Mouse (Mus musculus): Measurements from ENCODE around the gene Sema5a. TPM values are rescaled to one million over a fixed set of nuclear protein-coding genes. Genes with fewer than 3 reads are reported as not detected.

The Sema5a gene
- total and polyA plus RNA-seq, 3 experiments = 0.17 to 0.27 (median 0.17) TPM

DNA sequence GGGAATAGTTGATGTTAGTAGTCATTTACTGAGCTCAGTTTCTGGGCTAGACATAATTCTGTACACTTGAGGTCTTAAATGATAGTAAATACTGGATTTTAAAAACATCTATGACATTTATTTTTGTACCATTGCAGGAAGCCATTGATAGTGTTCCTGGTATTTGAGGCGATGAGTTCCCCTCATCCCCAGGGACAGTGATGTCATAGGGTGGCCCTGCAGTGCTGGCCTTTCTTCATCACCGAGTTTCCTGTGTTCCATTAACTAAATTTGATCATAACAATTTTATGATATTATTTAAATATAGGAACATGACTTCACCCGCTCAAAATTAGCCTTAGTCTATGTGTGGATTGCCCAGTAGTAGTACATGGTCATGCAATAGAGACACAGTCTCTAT, 41.7 kb downstream of the Sema5a start:
- Histone ChIP-seq H3K4me3 (replicated peaks in 1 of 3; ENCODE audit: low read depth in 2 of 3, low read length in 2 of 3, poor library complexity in 1 of 3) (no peak overlapping the region), H3K9me3 (replicated peaks; ENCODE audit: low read length) (no peaks in the 10 kb centered on the region), H3K9ac (ENCODE audit: insufficient read depth, low read depth) (no peak overlapping the region), H3K27me3 (replicated peaks) (no peaks in the 10 kb centered on the region), H3K36me3 (replicated peaks in 1 of 2; ENCODE audit: control insufficient read depth in 1 of 2, insufficient read depth in 1 of 2, low read length in 1 of 2) (no peaks in the 10 kb centered on the region), H3K4me2 (ENCODE audit: insufficient read depth, low read depth, poor library complexity, severe bottlenecking) (no peak overlapping the region), H3K79me2 (replicated peaks; ENCODE audit: control insufficient read depth, extremely low read depth, insufficient read depth, poor library complexity, severe bottlenecking) (no peaks in the 10 kb centered on the region), H3K4me1 (ENCODE audit: control insufficient read depth in 1 of 2, insufficient read depth in 2 of 2) (no peaks in the 10 kb centered on the region), H3K27ac (ENCODE audit: insufficient read depth, low read depth) (no peak overlapping the region)
- in situ Hi-C loops (cut with MboI; ENCODE audit: low pct_ligation_motif_present, low pct_unique_long_range_greater_than_20kb, low sequenced_read_pairs) (no loop called here), dilution Hi-C loops (cut with MboI; ENCODE audit: extremely low pct_ligation_motif_present, extremely low pct_unique_long_range_greater_than_20kb, low sequenced_read_pairs) (no loop called here)
- DNase-seq (ENCODE audit: extremely low read depth) = no peak
- no peak for TF ChIP-seq CHD2 (IDR thresholded peaks at IDR 0.05; ENCODE audit: low read length)
- no peak for TF ChIP-seq MAZ (IDR thresholded peaks at IDR 0.05; ENCODE audit: low read depth, low read length)
- TF ChIP-seq BHLHE40 (IDR thresholded peaks at IDR 0.05; ENCODE audit: low read depth, low read length) = no peak
- TF ChIP-seq ZMIZ1 (IDR thresholded peaks at IDR 0.05; ENCODE audit: low read depth, low read length) = no peak
- TF ChIP-seq PAX5 (IDR thresholded peaks at IDR 0.05; ENCODE audit: low read length) = no peak
- no peak for TF ChIP-seq HCFC1 (IDR thresholded peaks at IDR 0.05; ENCODE audit: low read depth, low read length)

DNA sequence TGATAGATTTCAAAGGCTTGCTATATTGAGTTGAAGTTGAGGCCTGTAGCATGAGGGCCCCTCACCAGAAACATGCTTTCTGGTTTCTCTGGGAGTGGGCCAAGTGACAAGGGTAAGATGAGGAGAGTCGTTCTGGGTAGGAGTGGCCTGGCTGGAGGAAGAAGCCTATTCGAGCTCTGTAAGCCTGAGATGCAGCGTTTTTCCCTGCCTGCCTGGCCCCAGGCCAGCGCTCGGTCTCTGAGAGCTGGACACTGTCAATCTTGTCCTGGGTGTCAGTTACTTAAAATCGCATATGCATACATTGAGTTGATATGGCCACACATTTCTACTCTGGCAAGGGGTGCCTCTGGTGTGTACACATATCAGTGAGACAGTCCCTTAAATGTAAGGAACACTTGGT, 43.9 kb downstream of the Sema5a start:
- Histone ChIP-seq H3K9ac (ENCODE audit: insufficient read depth, low read depth) (no peak overlapping the region), H3K4me1 (ENCODE audit: control insufficient read depth in 1 of 2, insufficient read depth in 2 of 2) (no peaks in the 10 kb centered on the region), H3K79me2 (replicated peaks; ENCODE audit: control insufficient read depth, extremely low read depth, insufficient read depth, poor library complexity, severe bottlenecking) (no peaks in the 10 kb centered on the region), H3K9me3 (replicated peaks; ENCODE audit: low read length) (no peaks in the 10 kb centered on the region), H3K4me2 (ENCODE audit: insufficient read depth, low read depth, poor library complexity, severe bottlenecking) (no peak overlapping the region), H3K4me3 (replicated peaks in 1 of 3; ENCODE audit: low read depth in 2 of 3, low read length in 2 of 3, poor library complexity in 1 of 3) (no peak overlapping the region), H3K27ac (ENCODE audit: insufficient read depth, low read depth) (no peak overlapping the region), H3K27me3 (replicated peaks) (no peaks in the 10 kb centered on the region), H3K36me3 (replicated peaks in 1 of 2; ENCODE audit: control insufficient read depth in 1 of 2, insufficient read depth in 1 of 2, low read length in 1 of 2) (no peaks in the 10 kb centered on the region)
- in situ Hi-C loops (cut with MboI; ENCODE audit: low pct_ligation_motif_present, low pct_unique_long_range_greater_than_20kb, low sequenced_read_pairs) = no loop called here
- DNase-seq (ENCODE audit: extremely low read depth) = no peak
- dilution Hi-C loops (cut with MboI; ENCODE audit: extremely low pct_ligation_motif_present, extremely low pct_unique_long_range_greater_than_20kb, low sequenced_read_pairs) = no loop called here
- no peak for TF ChIP-seq IRF4 (IDR thresholded peaks at IDR 0.05; ENCODE audit: low read depth, low read length)
- no peak for TF ChIP-seq CHD1 (IDR thresholded peaks at IDR 0.05; ENCODE audit: low read depth, low read length)
- no peak for TF ChIP-seq BHLHE40 (IDR thresholded peaks at IDR 0.05; ENCODE audit: low read depth, low read length)
- TF ChIP-seq PAX5 (IDR thresholded peaks at IDR 0.05; ENCODE audit: low read length) = no peak
- TF ChIP-seq ZMIZ1 (IDR thresholded peaks at IDR 0.05; ENCODE audit: low read depth, low read length) = no peak
- TF ChIP-seq ELF1 (IDR thresholded peaks at IDR 0.05; ENCODE audit: low read depth, low read length) = no peak
- TF ChIP-seq KAT2A (IDR thresholded peaks at IDR 0.05; ENCODE audit: insufficient replicate concordance, low read length) = no peak
- TF ChIP-seq UBTF (IDR thresholded peaks at IDR 0.05; ENCODE audit: low read depth, low read length) = no peak
- no peak for TF ChIP-seq ZNF384 (IDR thresholded peaks at IDR 0.05; ENCODE audit: low read depth, low read length)
- no peak for TF ChIP-seq MAZ (IDR thresholded peaks at IDR 0.05; ENCODE audit: low read depth, low read length)

DNA sequence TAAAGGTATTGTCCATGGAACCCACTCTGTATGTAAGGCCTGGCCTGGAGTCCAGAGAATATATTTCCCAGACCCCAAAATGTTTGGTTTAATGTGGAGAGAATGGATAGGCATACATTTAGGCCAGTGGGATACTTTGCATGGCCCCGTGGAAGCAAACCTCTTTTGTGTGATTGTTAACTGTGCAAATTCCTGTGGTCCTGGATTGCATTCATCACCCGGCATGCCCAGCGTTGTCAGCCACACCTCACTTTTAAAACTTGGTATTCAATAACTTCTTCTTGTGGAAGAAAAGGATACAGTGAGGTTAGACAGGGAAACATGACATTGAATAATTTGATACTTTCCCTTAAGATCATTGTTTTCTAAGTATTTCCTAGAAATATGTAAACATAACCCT, 46.4 kb downstream of the Sema5a start:
- Histone ChIP-seq H3K9me3 (replicated peaks; ENCODE audit: low read length) (no peaks in the 10 kb centered on the region), H3K4me1 (ENCODE audit: control insufficient read depth in 1 of 2, insufficient read depth in 2 of 2) (no peaks in the 10 kb centered on the region), H3K9ac (ENCODE audit: insufficient read depth, low read depth) (no peak overlapping the region), H3K4me3 (replicated peaks in 1 of 3; ENCODE audit: low read depth in 2 of 3, low read length in 2 of 3, poor library complexity in 1 of 3) (no peak overlapping the region), H3K36me3 (replicated peaks in 1 of 2; ENCODE audit: control insufficient read depth in 1 of 2, insufficient read depth in 1 of 2, low read length in 1 of 2) (no peaks in the 10 kb centered on the region), H3K4me2 (ENCODE audit: insufficient read depth, low read depth, poor library complexity, severe bottlenecking) (no peak overlapping the region), H3K27ac (ENCODE audit: insufficient read depth, low read depth) (no peak overlapping the region), H3K27me3 (replicated peaks) (no peaks in the 10 kb centered on the region), H3K79me2 (replicated peaks; ENCODE audit: control insufficient read depth, extremely low read depth, insufficient read depth, poor library complexity, severe bottlenecking) (no peaks in the 10 kb centered on the region)
- dilution Hi-C loops (cut with MboI; ENCODE audit: extremely low pct_ligation_motif_present, extremely low pct_unique_long_range_greater_than_20kb, low sequenced_read_pairs) (no loop called here), in situ Hi-C loops (cut with MboI; ENCODE audit: low pct_ligation_motif_present, low pct_unique_long_range_greater_than_20kb, low sequenced_read_pairs) (no loop called here)
- TF ChIP-seq KAT2A (IDR thresholded peaks at IDR 0.05; ENCODE audit: insufficient replicate concordance, low read length) (no peak), USF2 (conservative IDR thresholded peaks at IDR 0.05; ENCODE audit: low read depth, low read length) (no peak), MAFK (IDR thresholded peaks at IDR 0.05; ENCODE audit: insufficient replicate concordance, low read length) (no peak), ELF1 (IDR thresholded peaks at IDR 0.05; ENCODE audit: low read depth, low read length) (no peak), E2F4 (IDR thresholded peaks at IDR 0.05; ENCODE audit: insufficient replicate concordance, low read depth, low read length) (no peak), NRF1 (IDR thresholded peaks at IDR 0.05; ENCODE audit: low read depth, low read length) (no peak), USF1 (IDR thresholded peaks at IDR 0.05; ENCODE audit: low read depth, low read length) (no peak), MYC (IDR thresholded peaks at IDR 0.05; ENCODE audit: low read depth, low read length) (no peak), ETS1 (conservative IDR thresholded peaks at IDR 0.05; ENCODE audit: low read depth, low read length) (no peak), CHD2 (IDR thresholded peaks at IDR 0.05; ENCODE audit: low read length) (no peak), TBP (conservative IDR thresholded peaks at IDR 0.05; ENCODE audit: low read depth, low read length) (no peak), NELFE (IDR thresholded peaks at IDR 0.05; ENCODE audit: low read depth, low read length) (no peak)
- no peak for DNase-seq (ENCODE audit: extremely low read depth)

All from CH12.LX (cell line).